Mouse (Mus musculus) retina, adult 2 months (tissue): ENCODE results near the gene Tnfrsf23.
A peak's percentile ranks its signal among the peaks of the same experiment; 100 is the strongest.
"Not testable (repeated sequence)": the region's sequence is repeated elsewhere in the genome, so short reads cannot be mapped to it uniquely, and the experiment has no call there.

Source experiments
- DNase-seq: peaks from one replicate; pipeline ENCODE4 v3.0.0-alpha.2; 2012; ENCODE audit warnings: low read depth, low spot score

The Tnfrsf23 gene

GRCm38 (mm10) chr7:143685359-143686067 is at the start of gene Tnfrsf23:
Gene Tnfrsf23, minus strand, starts transcription at chr7:143685872.
- DNase-seq: no peak

GRCm38 (mm10) chr7:143733746-143734145 is 48.1 kb upstream of the Tnfrsf23 start:
- no peak for DNase-seq

- DNase-seq: no peak
Observed at GRCm38 (mm10) chr7:143729886-143730285, 44.2 kb upstream of the Tnfrsf23 start.

- no peak for DNase-seq
Observed at GRCm38 (mm10) chr7:143726396-143726795, 40.7 kb upstream of the Tnfrsf23 start.

GRCm38 (mm10) chr7:143723841-143724240 is 38.2 kb upstream of the Tnfrsf23 start:
- DNase-seq: no peak

- no peak for DNase-seq
Observed at GRCm38 (mm10) chr7:143722646-143723045, 37.0 kb upstream of the Tnfrsf23 start.

GRCm38 (mm10) chr7:143717811-143718210 is 32.1 kb upstream of the Tnfrsf23 start:
- DNase-seq: no peak

- DNase-seq: no peak
Observed at GRCm38 (mm10) chr7:143713421-143713820, 27.7 kb upstream of the Tnfrsf23 start.

- no peak for DNase-seq
Observed at GRCm38 (mm10) chr7:143712771-143713348, 27.2 kb upstream of the Tnfrsf23 start.

- DNase-seq: no peak
Observed at GRCm38 (mm10) chr7:143712023-143712422, 26.4 kb upstream of the Tnfrsf23 start.

- DNase-seq: no peak
Observed at GRCm38 (mm10) chr7:143711381-143711780, 25.7 kb upstream of the Tnfrsf23 start.

GRCm38 (mm10) chr7:143709395-143709794 is 23.7 kb upstream of the Tnfrsf23 start:
- DNase-seq: no peak

- DNase-seq: peak; percentile 72
Observed at GRCm38 (mm10) chr7:143706697-143707438, 21.2 kb upstream of the Tnfrsf23 start.

- no peak for DNase-seq
Observed at GRCm38 (mm10) chr7:143696140-143696539, 10.5 kb upstream of the Tnfrsf23 start.

GRCm38 (mm10) chr7:143694550-143694949 is 8.9 kb upstream of the Tnfrsf23 start:
- no peak for DNase-seq

- DNase-seq: no peak
Observed at GRCm38 (mm10) chr7:143692746-143693510, 7.3 kb upstream of the Tnfrsf23 start.

GRCm38 (mm10) chr7:143691909-143692308 is 6.2 kb upstream of the Tnfrsf23 start:
- no peak for DNase-seq

- DNase-seq: no peak
Observed at GRCm38 (mm10) chr7:143691181-143691580, 5.5 kb upstream of the Tnfrsf23 start.

- no peak for DNase-seq
Observed at GRCm38 (mm10) chr7:143689946-143690345, 4.3 kb upstream of the Tnfrsf23 start.

- no peak for DNase-seq
Observed at GRCm38 (mm10) chr7:143689481-143689880, 3.8 kb upstream of the Tnfrsf23 start.

GRCm38 (mm10) chr7:143686676-143687075 is 1.0 kb upstream of the Tnfrsf23 start:
- DNase-seq: not testable (repeated sequence)

- not testable (repeated sequence) for DNase-seq
Observed at GRCm38 (mm10) chr7:143686191-143686590, 519 bp upstream of the Tnfrsf23 start.
